Mouse (Mus musculus) bone marrow macrophage, adult 2 months (primary cell): ENCODE data around the gene Slc25a34.

Experiments used
- CTCF ChIP-seq: IDR thresholded peaks from 2 replicates; pipeline ENCODE4 v1.5.1; 2012; ENCODE audit warnings: low read depth, mild to moderate bottlenecking, low read length, moderate library complexity
- POLR2A ChIP-seq: IDR thresholded peaks from 2 replicates; pipeline ENCODE4 v1.6.1; 2012; ENCODE audit warnings: mild to moderate bottlenecking, low read depth, low read length, borderline replicate concordance

DNA sequence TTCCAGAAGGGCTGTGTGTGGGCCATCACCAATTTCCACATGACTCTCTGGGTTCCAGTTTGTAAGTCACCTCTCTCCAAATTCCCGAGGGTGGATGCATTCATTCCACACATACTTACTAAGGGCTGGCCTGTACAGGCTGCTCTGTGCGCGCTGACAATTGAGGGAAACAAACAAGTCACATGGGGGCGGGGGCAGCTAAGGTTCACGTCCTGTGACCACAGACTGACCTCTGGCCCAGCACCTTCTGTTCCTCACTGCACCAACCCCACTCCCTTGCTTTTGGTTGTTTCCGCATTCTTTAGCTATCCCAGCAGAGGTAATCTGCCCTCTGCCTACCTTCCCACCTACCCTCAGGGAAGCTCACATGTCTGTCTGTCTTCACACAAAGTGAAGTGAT lies 53.6 kb downstream of the Slc25a34 start:
- no peak for TF ChIP-seq CTCF
- TF ChIP-seq POLR2A: no peak
